Mouse (Mus musculus): ENCODE results near the gene Tas2r118.

- TF ChIP-seq CTCF (IDR thresholded peaks at IDR 0.05; ENCODE audit: low read depth) (no peak), EP300 (IDR thresholded peaks at IDR 0.05; ENCODE audit: low read depth) (no peak)
Observed at GRCm38 (mm10) chr6:23993276-23993675, 23.4 kb upstream of the Tas2r118 start.

Data from liver, embryonic 14.5 days (tissue).